Mouse (Mus musculus) testis, postnatal 14 days (tissue): ENCODE data around the gene Gm10230.
"Not testable (repeated sequence)": the region's sequence is repeated elsewhere in the genome, so short reads cannot be mapped to it uniquely, and the experiment has no call there.

Source experiments
- DNase-seq: peaks from one replicate; pipeline ENCODE4 v3.0.0; 2021; ENCODE audit warnings: low spot score

Gene Gm10230

GRCm38 (mm10) chrX:27494782-27495181 is at the start of gene Gm10230:
Gene Gm10230 (minus strand): TSS chrX:27494882.
- DNase-seq, result not testable (repeated sequence)
